Comparison of ENCODE assay signal across 8 mouse cellular contexts in the genomic region with DNA sequence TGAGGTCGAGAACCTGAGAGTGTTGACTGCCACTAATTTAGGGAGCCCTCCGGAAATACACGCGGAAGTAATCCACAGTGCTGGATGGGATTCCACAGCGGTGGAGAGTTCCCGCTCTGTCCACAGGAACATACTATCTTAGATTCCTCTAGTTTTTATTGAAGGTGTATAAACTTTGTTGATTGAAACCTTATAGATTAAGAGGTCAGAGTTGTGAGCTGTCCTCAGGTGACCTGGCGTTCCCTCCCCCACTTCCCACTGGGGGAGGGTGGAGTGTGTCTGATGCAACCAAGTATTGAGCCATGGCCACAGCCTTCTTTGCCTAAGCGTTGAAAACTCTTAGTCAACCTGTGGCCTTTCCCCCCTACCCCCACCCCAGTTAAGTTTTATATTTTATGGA. TPM values are rescaled to one million over a fixed set of nuclear protein-coding genes. Genes with fewer than 3 reads are reported as not detected.
DNase-seq lines count a peak whose midpoint lies in the region; ATAC-seq lines count a peak whose summit lies in the region.

No protein-coding gene starts in this region.

- H3K9me3 ChIP-seq in midbrain, embryonic 10.5 days (replicated peaks) = no peaks in the 10 kb centered on the region
- no peaks in the 10 kb centered on the region for H3K9me3 ChIP-seq in midbrain, embryonic 11.5 days (ENCODE audit: control insufficient read depth, low read length)
- no peaks in the 10 kb centered on the region for H3K9me3 ChIP-seq in limb, embryonic 10.5 days (replicated peaks)

- peaks cover 41% of the 10 kb centered on the region for H3K36me3 ChIP-seq in midbrain, embryonic 10.5 days
- no peaks in the 10 kb centered on the region for H3K36me3 ChIP-seq in midbrain, embryonic 11.5 days (ENCODE audit: control insufficient read depth, insufficient read depth, low read length)
- peaks cover 22% of the 10 kb centered on the region for H3K36me3 ChIP-seq in limb, embryonic 10.5 days

- intact Hi-C loops in left cerebral cortex, postnatal 36 days (cut with DNase I) = no loop called here

- DNase-seq in midbrain, embryonic 10.5 days (ENCODE audit: low spot score) = no peak
- DNase-seq in midbrain, embryonic 11.5 days (ENCODE audit: low spot score, missing footprints) = no peak
- peak; percentile 58 for DNase-seq in kidney, adult 11 months
- peak; percentile 54 for DNase-seq in lung, postnatal 14 days
- no peak for DNase-seq in left cerebral cortex, postnatal 36 days (ENCODE audit: low spot score in 2 of 2)
- DNase-seq in cerebellum, adult 11 months = no peak
- no peak for DNase-seq in limb, embryonic 10.5 days (ENCODE audit: low spot score)
- no peak for DNase-seq in spleen, postnatal 4 days (ENCODE audit: low spot score in 2 of 2)

- no peak overlapping the region; the same call in 1 of the 2 replicates for H3K4me2 ChIP-seq in midbrain, embryonic 11.5 days

- peak overlapping the region; percentile 90; the same call in 1 of the 2 replicates for H3K4me3 ChIP-seq in midbrain, embryonic 10.5 days
- no peak overlapping the region for H3K4me3 ChIP-seq in midbrain, embryonic 11.5 days (ENCODE audit: low read depth, low read length)
- no peak overlapping the region for H3K4me3 ChIP-seq in limb, embryonic 10.5 days

- H3K27me3 ChIP-seq in midbrain, embryonic 10.5 days (ENCODE audit: low read depth, poor library complexity, severe bottlenecking) = peaks cover 20% of the 10 kb centered on the region
- no peaks in the 10 kb centered on the region; the same call in 1 of the 2 replicates for H3K27me3 ChIP-seq in midbrain, embryonic 11.5 days (ENCODE audit: control insufficient read depth, insufficient read depth, low read length)
- peaks cover 23% of the 10 kb centered on the region for H3K27me3 ChIP-seq in limb, embryonic 10.5 days (ENCODE audit: low read depth, poor library complexity, severe bottlenecking)

- H3K9ac ChIP-seq in midbrain, embryonic 11.5 days (ENCODE audit: low read length) = no peak overlapping the region

- ATAC-seq in midbrain, embryonic 11.5 days (ENCODE audit: low FRiP score) = no peak

- H3K4me1 ChIP-seq in midbrain, embryonic 10.5 days = peaks cover 48% of the 10 kb centered on the region
- H3K4me1 ChIP-seq in midbrain, embryonic 11.5 days (ENCODE audit: control insufficient read depth, insufficient read depth, low read length) = peaks cover 20% of the 10 kb centered on the region
- H3K4me1 ChIP-seq in limb, embryonic 10.5 days = peaks cover 29% of the 10 kb centered on the region

- WGBS in midbrain, embryonic 10.5 days = 90% methylated on average over 8 of the region's 8 CpGs
- 81% methylated on average over 8 of the region's 8 CpGs for WGBS in midbrain, embryonic 11.5 days
- 70% methylated on average over 8 of the region's 8 CpGs for WGBS in limb, embryonic 10.5 days

- no peak overlapping the region for H3K27ac ChIP-seq in midbrain, embryonic 10.5 days (replicated peaks)
- H3K27ac ChIP-seq in midbrain, embryonic 11.5 days (ENCODE audit: low read depth, low read length) = no peak overlapping the region
- no peak overlapping the region for H3K27ac ChIP-seq in limb, embryonic 10.5 days

RNA-seq across cellular contexts. Expression of a gene that starts 2.1 kb away (rescaled TPM):
- 20.7 and 24.1 TPM in 2 replicates for polyA plus RNA-seq in midbrain, embryonic 10.5 days (2016; fragmentation: Nextera tagmentation; extraction: Ambion mirVana)
- 24.5 and 28.8 TPM in 2 replicates for polyA plus RNA-seq in midbrain, embryonic 11.5 days (2014; fragmentation: Nextera tagmentation; extraction: Ambion mirVana)
- 10 to 100 TPM; 38.7 to 39.1 TPM for total RNA-seq in left cerebral cortex, postnatal 36 days (2021)
- polyA plus RNA-seq in limb, embryonic 10.5 days (2016; fragmentation: Nextera tagmentation; extraction: Ambion mirVana) = 15.0 and 17.6 TPM in 2 replicates

Comparison
In these comparisons a context has a peak if more than half of its experiments do, and no peak if none do; other contexts are left out.
1. DNase-seq: peak in kidney, adult 11 months (single experiment) and lung, postnatal 14 days (single experiment); none in midbrain, embryonic 10.5 days (single experiment), midbrain, embryonic 11.5 days (single experiment), left cerebral cortex, postnatal 36 days (0 of 2), cerebellum, adult 11 months (single experiment), limb, embryonic 10.5 days (single experiment) and spleen, postnatal 4 days (0 of 2).